Mouse (Mus musculus): ENCODE results near the gene Il33. TPM values are rescaled to one million over a fixed set of nuclear protein-coding genes. Genes with fewer than 3 reads are reported as not detected.
"Not testable (repeated sequence)": the region's sequence is repeated elsewhere in the genome, so short reads cannot be mapped to it uniquely, and the experiment has no call there.

Gene Il33
- total RNA-seq, 2 experiments from 2014 or later = 41.9 to 54.2 TPM

- no peak for DNase-seq (ENCODE audit: low spot score in 2 of 2)
These were observed 5.4 kb downstream of the Il33 start for GRCm38 (mm10) chr19:29930296-29930695.

DNA sequence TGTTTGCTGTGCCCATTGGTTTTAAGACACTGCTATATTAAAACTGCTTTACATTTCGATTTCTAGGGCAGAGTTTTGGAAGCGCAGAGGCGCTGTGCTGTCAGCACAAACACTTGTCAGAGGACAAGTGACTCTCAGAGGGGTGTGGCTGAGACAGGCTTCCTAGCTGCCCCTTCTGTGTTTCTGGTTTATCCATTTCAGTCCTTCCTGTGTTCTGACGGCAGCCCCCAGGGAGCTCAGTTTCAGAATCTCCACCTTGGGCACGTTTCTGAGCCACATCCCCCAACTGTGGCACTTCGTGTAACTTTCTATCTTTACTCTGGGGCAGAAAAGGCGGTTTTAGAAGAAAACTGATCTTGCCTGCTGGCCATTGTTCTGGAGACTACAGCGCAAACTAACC is 12.5 kb downstream of the Il33 start:
- no peak for DNase-seq (ENCODE audit: low spot score in 2 of 2)

DNA sequence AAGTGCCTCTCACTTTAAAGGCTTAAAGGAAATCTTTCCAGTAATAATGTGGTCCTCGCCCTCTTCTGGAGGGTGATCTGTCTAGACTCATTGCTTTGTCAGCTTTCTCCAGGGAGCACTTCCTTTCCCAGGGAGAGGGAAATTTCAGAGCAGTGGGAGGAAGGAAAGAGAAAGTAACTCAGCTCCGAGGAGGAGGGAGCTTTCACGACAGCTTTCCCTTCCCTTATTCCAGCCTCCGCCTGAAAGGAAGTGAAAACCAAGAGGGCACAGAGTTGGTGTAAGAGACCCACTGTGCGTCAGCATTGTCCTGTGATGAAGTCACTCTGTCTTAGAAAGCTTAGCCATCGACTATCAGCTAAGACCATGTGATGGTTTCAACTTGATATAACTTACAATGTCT is 15.3 kb downstream of the Il33 start:
- no peak for DNase-seq (ENCODE audit: low spot score in 2 of 2)

GRCm38 (mm10) chr19:29941208-29941607 is 16.3 kb downstream of the Il33 start:
- DNase-seq (ENCODE audit: low spot score in 2 of 2) = no peak

GRCm38 (mm10) chr19:29942358-29942757 is 17.4 kb downstream of the Il33 start:
- DNase-seq (ENCODE audit: low spot score in 2 of 2) = no peak

DNA sequence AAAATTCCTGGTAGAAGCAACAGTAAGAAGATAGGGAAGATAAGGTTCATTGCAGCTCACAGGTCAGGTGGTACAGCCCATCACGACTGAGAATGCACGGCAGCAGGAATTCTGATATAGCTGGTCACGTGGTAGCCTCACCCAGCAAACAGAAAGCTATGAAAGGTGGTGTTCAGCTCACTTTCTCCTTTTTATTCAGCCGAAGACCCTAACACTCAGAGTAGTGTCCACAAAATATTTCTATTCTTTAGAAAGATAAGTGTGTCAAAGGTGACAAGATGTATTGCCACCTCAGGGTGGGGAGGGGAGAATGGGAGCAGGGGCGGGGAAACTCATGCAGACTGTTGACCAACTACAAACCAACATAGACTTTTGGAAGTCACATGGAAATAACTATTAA is 19.5 kb downstream of the Il33 start:
- no peak for DNase-seq (ENCODE audit: low spot score in 2 of 2)

- DNase-seq (ENCODE audit: low spot score in 2 of 2) = not testable (repeated sequence)
These were observed 20.0 kb downstream of the Il33 start for GRCm38 (mm10) chr19:29944935-29945334.

GRCm38 (mm10) chr19:29945557-29946422 is 20.9 kb downstream of the Il33 start:
- DNase-seq (ENCODE audit: low spot score in 2 of 2) = peak in 1 of 2 experiments; percentile 18

DNA sequence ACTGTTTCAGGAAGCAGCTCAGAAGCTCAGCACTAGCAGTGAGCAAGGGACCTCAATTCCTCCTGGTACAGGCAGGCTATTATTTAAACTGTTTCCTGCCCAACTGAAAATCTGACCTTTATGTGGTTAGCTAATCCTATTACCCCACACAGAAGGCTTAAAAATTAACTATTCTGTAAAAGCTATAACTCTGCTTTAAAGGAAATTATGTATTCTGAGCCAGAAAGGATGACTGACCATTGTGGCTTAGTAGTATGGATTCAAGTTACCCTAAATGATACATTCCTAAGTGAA is 21.5 kb downstream of the Il33 start:
- DNase-seq (ENCODE audit: low spot score in 2 of 2) = no peak

DNA sequence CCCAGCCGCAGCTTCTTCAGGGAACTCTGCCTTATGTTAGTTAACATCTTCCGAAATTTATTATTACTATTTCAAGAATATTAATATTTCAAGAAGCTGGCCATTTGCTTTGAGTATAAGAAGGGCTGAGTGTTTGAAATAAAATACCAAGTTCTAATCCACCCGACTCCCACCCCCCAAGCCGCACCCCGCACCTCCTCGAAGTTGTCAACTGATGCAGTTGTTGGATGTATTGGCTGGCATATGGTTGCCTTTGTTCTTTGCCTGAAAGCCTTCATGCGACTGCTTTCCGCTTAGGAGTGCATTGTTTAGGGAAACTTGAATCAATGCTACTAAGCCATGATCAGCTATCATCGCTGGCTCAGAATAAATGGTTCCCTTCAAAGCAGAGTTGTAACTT is 22.1 kb downstream of the Il33 start:
- no peak for DNase-seq (ENCODE audit: low spot score in 2 of 2)

DNA sequence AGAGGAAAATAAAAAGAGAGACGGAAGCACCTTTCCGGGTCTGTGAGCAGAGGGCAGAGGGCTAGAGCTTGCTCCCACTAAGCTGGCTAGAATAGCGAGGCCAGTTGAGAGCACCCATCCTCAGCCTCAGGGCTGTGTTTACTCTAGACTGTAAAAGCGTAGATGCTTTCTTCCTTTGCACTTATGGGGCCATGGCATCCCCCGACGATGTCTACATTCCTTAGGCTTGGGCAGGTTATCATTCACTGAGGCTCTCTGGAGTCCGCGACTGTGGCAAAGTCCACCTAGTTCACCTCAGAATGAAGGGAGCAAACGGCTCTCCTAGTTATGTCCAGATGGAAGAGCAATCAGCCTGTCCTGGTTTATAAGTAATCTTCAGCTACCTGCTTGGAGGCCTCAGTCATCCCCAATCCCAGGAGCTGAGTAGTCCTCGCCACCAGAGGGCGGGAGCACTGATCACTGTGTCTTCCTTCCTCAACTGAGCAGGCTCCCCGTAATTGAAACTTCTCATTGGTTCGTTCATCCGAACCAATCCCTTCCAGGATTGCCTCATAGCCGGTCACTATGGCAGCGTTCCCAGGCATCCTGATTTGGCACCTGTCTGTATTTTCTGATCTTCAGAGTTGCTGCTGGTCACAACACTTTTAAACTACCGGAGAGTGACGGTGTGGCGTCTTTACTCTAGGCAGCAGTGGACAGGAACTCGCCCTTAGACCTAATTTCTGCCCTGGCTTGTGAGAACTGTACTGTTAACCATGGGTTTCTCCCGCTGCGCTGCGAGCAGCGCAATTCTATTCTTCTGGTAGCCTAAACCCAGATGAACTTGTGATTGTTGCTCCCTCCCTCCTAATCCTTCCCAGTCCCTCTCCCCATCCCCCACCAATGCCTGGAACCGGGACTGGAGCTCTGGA is 23.2 kb downstream of the Il33 start:
- DNase-seq (ENCODE audit: low spot score in 2 of 2) = peak; percentile 61 to 63

DNA sequence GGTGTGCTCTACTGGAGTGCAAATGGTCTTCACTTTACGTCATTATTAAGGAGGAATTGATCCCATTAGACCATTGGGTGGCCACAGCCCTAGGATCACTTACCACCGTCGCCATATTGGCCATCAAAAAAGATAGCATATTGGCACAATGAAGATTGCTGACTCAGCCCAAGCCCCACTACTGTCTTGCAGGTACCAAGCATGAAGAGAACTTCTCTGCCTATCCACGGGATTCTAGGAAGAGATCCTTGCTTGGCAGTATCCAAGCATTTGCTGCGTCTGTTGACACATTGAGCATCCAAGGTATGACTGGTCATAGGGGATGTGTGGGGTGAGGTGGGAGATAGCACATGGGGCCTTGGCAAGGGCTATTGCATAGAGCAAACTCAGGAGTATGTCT is 27.6 kb downstream of the Il33 start:
- DNase-seq (ENCODE audit: low spot score in 2 of 2) = no peak

- DNase-seq (ENCODE audit: low spot score in 2 of 2) = no peak
These were observed 28.9 kb downstream of the Il33 start for GRCm38 (mm10) chr19:29953833-29954232.

GRCm38 (mm10) chr19:29955454-29955853 is 30.5 kb downstream of the Il33 start:
- DNase-seq (ENCODE audit: low spot score in 2 of 2) = no peak

GRCm38 (mm10) chr19:29960906-29961305 is 36.0 kb downstream of the Il33 start:
- DNase-seq (ENCODE audit: low spot score in 2 of 2) = no peak

DNA sequence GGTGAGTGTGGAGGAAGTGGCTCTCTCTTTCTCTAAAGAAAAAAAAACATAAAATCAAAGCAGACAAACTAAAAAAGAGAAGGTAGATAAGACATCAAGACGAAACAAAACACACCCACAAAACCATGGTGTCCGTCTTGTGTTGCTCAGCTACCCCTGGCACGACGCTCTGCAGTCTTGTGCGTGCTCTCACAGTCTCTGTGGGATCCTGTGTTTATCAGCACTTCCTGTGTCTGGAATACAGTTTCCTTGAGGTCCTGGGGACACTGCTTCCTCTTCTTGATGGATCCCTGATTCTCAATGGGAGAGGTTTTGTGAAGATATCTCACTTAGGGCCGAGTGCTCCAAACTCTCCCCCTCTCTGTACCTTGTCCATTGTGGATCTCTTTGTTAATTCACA is 36.9 kb downstream of the Il33 start:
- DNase-seq (ENCODE audit: low spot score in 2 of 2) = no peak

- DNase-seq (ENCODE audit: low spot score in 2 of 2) = no peak
These were observed 38.7 kb downstream of the Il33 start for GRCm38 (mm10) chr19:29963598-29964092.

DNA sequence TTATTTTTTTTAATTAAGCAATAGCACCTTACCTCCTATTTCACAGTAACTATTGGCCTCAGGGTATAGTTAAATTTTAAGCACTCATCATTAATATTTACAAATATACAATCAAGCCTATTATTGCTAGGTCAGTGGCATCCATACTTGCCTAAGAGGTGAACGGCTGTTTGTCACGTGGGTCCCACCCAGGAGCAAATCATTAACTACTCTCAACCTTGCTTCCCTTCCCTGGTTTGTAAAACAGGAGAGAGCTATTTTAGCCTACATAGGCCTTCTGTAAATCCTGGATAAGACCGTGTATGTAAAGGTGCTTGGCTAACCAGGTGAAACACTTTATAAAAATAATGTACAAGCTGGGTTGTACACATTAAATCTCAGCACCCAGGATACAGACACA is 43.0 kb downstream of the Il33 start:
- DNase-seq (ENCODE audit: low spot score in 2 of 2) = no peak

DNA sequence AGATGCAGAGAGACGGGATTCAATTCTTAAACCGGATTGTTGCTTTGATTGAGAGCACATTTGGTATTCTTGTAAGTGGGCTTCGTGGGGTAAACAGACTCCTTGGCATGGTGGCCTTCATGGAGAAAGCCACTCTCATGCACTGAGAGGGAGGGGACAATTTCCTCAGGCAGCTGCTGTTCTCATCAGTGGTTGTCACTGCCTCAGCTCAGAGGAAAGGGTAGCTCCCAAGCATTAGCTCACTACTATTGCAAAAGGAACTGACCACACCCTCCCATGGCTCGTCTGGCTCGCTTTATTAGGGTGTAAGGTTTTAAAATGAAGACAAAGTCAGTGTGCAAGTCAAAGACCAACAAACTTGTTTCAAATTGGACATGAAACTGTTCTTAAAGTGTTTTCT is 48.5 kb downstream of the Il33 start:
- DNase-seq (ENCODE audit: low spot score in 2 of 2) = no peak

- DNase-seq (ENCODE audit: low spot score in 2 of 2) = peak; percentile 4 to 40
These were observed 53.9 kb downstream of the Il33 start for GRCm38 (mm10) chr19:29978847-29979246.

- peak in 1 of 2 experiments; percentile 4 for DNase-seq (ENCODE audit: low spot score in 2 of 2)
These were observed 54.7 kb downstream of the Il33 start for GRCm38 (mm10) chr19:29979452-29980089.
